Mouse (Mus musculus) intestine, embryonic 14.5 days (tissue): ENCODE data around the gene Pla2g3. TPM values are rescaled to one million over a fixed set of nuclear protein-coding genes. Genes with fewer than 3 reads are reported as not detected.

Experiments used
- ATAC-seq: fragments of 200-750 bp; cut with Nextera tagmentation; replicated peaks from 2 replicates; pipeline ENCODE4 v1.8.0; 2017; ENCODE audit warnings: low read depth, moderate number of reproducible peaks, moderate TSS enrichment, moderate library complexity; ENCODE audit not compliant: low FRiP score, low TSS enrichment
- DNase-seq: peaks from one replicate; pipeline ENCODE4 v3.0.0-alpha.2; 2018; ENCODE audit warnings: low spot score
- H3K27ac ChIP-seq: fragments of 300-500 bp; sonication (generic); 2 replicates; pipeline ENCODE4 v1.5.1; 2014; ENCODE audit warnings: low read depth, mild to moderate bottlenecking, control low read depth
- H3K27me3 ChIP-seq: fragments of 300-500 bp; sonication (generic); replicated peaks from 2 replicates; pipeline ENCODE4 v1.6.1; 2014; ENCODE audit warnings: low read length, control low read depth; ENCODE audit not compliant: control insufficient read depth, insufficient read depth
- H3K36me3 ChIP-seq: fragments of 300-500 bp; sonication (generic); 2 replicates; pipeline ENCODE4 v1.6.1; 2014; ENCODE audit warnings: low read length, control low read depth; ENCODE audit not compliant: control insufficient read depth, insufficient read depth
- H3K4me1 ChIP-seq: fragments of 300-500 bp; sonication (generic); replicated peaks from 2 replicates; pipeline ENCODE4 v1.6.1; 2014; ENCODE audit warnings: low read length, control low read depth, mixed read lengths; ENCODE audit not compliant: control insufficient read depth, insufficient read depth
- H3K4me2 ChIP-seq: fragments of 300-500 bp; sonication (generic); 2 replicates; pipeline ENCODE4 v1.6.1; 2014; ENCODE audit warnings: low read length
- H3K4me3 ChIP-seq: fragments of 300-500 bp; sonication (generic); 2 replicates; pipeline ENCODE4 v1.5.1; 2014; ENCODE audit warnings: low read depth, low read length, control low read depth, mixed read lengths
- H3K9ac ChIP-seq: fragments of 300-500 bp; sonication (generic); 2 replicates; pipeline ENCODE4 v1.6.1; 2014; ENCODE audit warnings: mild to moderate bottlenecking, low read length
- H3K9me3 ChIP-seq: fragments of 300-500 bp; sonication (generic); 2 replicates; pipeline ENCODE4 v1.6.1; 2016; ENCODE audit warnings: low read length, control low read depth; ENCODE audit not compliant: control insufficient read depth
- WGBS: fragments of 180-500 bp; shearing (Covaris S2); extraction: QIAGEN DNeasy Blood & Tissue Kit; methylation state at CpG from one replicate; pipeline ENCODE4 v1.1.7; 2014; 5-methylcytosine and 5-hydroxymethylcytosine counted together
- polyA plus RNA-seq: library from polyadenylated mRNA; unstranded; fragments of >200 nt; fragmentation: Nextera tagmentation; extraction: Ambion mirVana; gene quantifications from 2 replicates; pipeline ENCODE4 v1.2.1, GENCODE M21; 2014

The Pla2g3 gene
- polyA plus RNA-seq, 1 experiment from 2014 or later, result 0.61 TPM

- no peak for ATAC-seq
- Histone ChIP-seq H3K4me1 (peaks cover 10% of the 10 kb centered on the region; the same call in 1 of the 2 replicates), H3K4me3 (no peak overlapping the region), H3K9me3 (no peaks in the 10 kb centered on the region), H3K27me3 (no peaks in the 10 kb centered on the region), H3K9ac (no peak overlapping the region), H3K27ac (no peak overlapping the region), H3K4me2 (no peak overlapping the region), H3K36me3 (peaks cover 56% of the 10 kb centered on the region)
- DNase-seq, result no peak
- WGBS, result 78% methylated on average over 11 of the region's 11 CpGs
These were observed 31.8 kb downstream of the Pla2g3 start for GRCm38 (mm10) chr11:3519756-3520398.

- Histone ChIP-seq H3K27ac (no peak overlapping the region), H3K9ac (no peak overlapping the region), H3K4me3 (no peak overlapping the region), H3K36me3 (peaks cover 67% of the 10 kb centered on the region), H3K4me1 (peaks cover 10% of the 10 kb centered on the region; the same call in 1 of the 2 replicates), H3K4me2 (no peak overlapping the region), H3K27me3 (no peaks in the 10 kb centered on the region), H3K9me3 (no peaks in the 10 kb centered on the region)
- ATAC-seq, result no peak
- DNase-seq, result no peak
- 78% methylated on average over 14 of the region's 14 CpGs for WGBS
These were observed 32.8 kb downstream of the Pla2g3 start for GRCm38 (mm10) chr11:3520919-3521318.

- WGBS, result 89% methylated on average over 23 of the region's 23 CpGs
- no peak overlapping the region for H3K4me2 ChIP-seq
- H3K4me3 ChIP-seq, result no peak overlapping the region
- no peak overlapping the region for H3K27ac ChIP-seq
- no peak for ATAC-seq
- H3K27me3 ChIP-seq, result no peaks in the 10 kb centered on the region
- no peak for DNase-seq
- H3K4me1 ChIP-seq, result peaks cover 10% of the 10 kb centered on the region; the same call in 1 of the 2 replicates
- H3K36me3 ChIP-seq, result peaks cover 73% of the 10 kb centered on the region
- no peak overlapping the region for H3K9ac ChIP-seq
- H3K9me3 ChIP-seq, result no peaks in the 10 kb centered on the region
These were observed 33.5 kb downstream of the Pla2g3 start for GRCm38 (mm10) chr11:3521339-3522224.

- Histone ChIP-seq H3K9me3 (no peaks in the 10 kb centered on the region), H3K36me3 (peaks cover 82% of the 10 kb centered on the region), H3K27ac (no peak overlapping the region), H3K27me3 (no peaks in the 10 kb centered on the region), H3K4me3 (no peak overlapping the region), H3K9ac (no peak overlapping the region), H3K4me2 (no peak overlapping the region), H3K4me1 (peaks cover 5% of the 10 kb centered on the region; the same call in 1 of the 2 replicates)
- ATAC-seq (no peak), DNase-seq (no peak)
- 92% methylated on average over 17 of the region's 17 CpGs for WGBS
These were observed 34.4 kb downstream of the Pla2g3 start for GRCm38 (mm10) chr11:3522285-3523000.

GRCm38 (mm10) chr11:3523840-3524582, 35.9 kb downstream of the Pla2g3 start:
- no peaks in the 10 kb centered on the region for H3K9me3 ChIP-seq
- DNase-seq (no peak), ATAC-seq (no peak)
- H3K27me3 ChIP-seq, result no peaks in the 10 kb centered on the region
- H3K4me1 ChIP-seq, result no peaks in the 10 kb centered on the region
- no peak overlapping the region for H3K27ac ChIP-seq
- 87% methylated on average over 7 of the region's 7 CpGs for WGBS
- no peak overlapping the region for H3K4me2 ChIP-seq
- H3K9ac ChIP-seq, result no peak overlapping the region
- H3K4me3 ChIP-seq, result no peak overlapping the region
- H3K36me3 ChIP-seq, result peaks cover 98% of the 10 kb centered on the region

- DNase-seq (no peak), ATAC-seq (no peak)
- no peak overlapping the region for H3K4me3 ChIP-seq
- peaks cover 100% of the 10 kb centered on the region for H3K36me3 ChIP-seq
- no peak overlapping the region for H3K4me2 ChIP-seq
- H3K27me3 ChIP-seq, result no peaks in the 10 kb centered on the region
- no peaks in the 10 kb centered on the region for H3K4me1 ChIP-seq
- H3K9ac ChIP-seq, result no peak overlapping the region
- H3K9me3 ChIP-seq, result no peaks in the 10 kb centered on the region
- WGBS, result 87% methylated on average over 4 of the region's 4 CpGs
- no peak overlapping the region for H3K27ac ChIP-seq
These were observed 37.5 kb downstream of the Pla2g3 start for GRCm38 (mm10) chr11:3525560-3525959.

GRCm38 (mm10) chr11:3526207-3526606, 38.1 kb downstream of the Pla2g3 start:
- no peak overlapping the region for H3K9ac ChIP-seq
- no peaks in the 10 kb centered on the region for H3K27me3 ChIP-seq
- no peak for DNase-seq
- H3K4me1 ChIP-seq, result no peaks in the 10 kb centered on the region
- no peak overlapping the region for H3K4me2 ChIP-seq
- ATAC-seq, result no peak
- H3K36me3 ChIP-seq, result peaks cover 100% of the 10 kb centered on the region
- no peak overlapping the region for H3K4me3 ChIP-seq
- 81% methylated on average over 9 of the region's 9 CpGs for WGBS
- H3K9me3 ChIP-seq, result no peaks in the 10 kb centered on the region
- H3K27ac ChIP-seq, result no peak overlapping the region
